Mouse (Mus musculus) hindbrain, embryonic 10.5 days (tissue): ENCODE data around the gene Myo1d. TPM values are rescaled to one million over a fixed set of nuclear protein-coding genes. Genes with fewer than 3 reads are reported as not detected.

Source experiments
- DNase-seq: peaks from one replicate; pipeline ENCODE4 v3.0.0-alpha.2; 2017; ENCODE audit warnings: low spot score
- H3K27ac ChIP-seq: fragments of 300-500 bp; sonication (generic); 2 replicates; pipeline ENCODE4 v1.5.1; 2016; ENCODE audit warnings: mild to moderate bottlenecking, moderate library complexity
- H3K27me3 ChIP-seq: fragments of 300-500 bp; sonication (generic); 2 replicates; pipeline ENCODE4 v1.6.1; 2016; ENCODE audit warnings: mild to moderate bottlenecking; ENCODE audit not compliant: poor library complexity, insufficient read depth, severe bottlenecking
- H3K36me3 ChIP-seq: fragments of 300-500 bp; sonication (generic); 2 replicates; pipeline ENCODE4 v1.6.1; 2016; ENCODE audit warnings: mild to moderate bottlenecking, moderate library complexity
- H3K4me1 ChIP-seq: fragments of 300-500 bp; sonication (generic); replicated peaks from 2 replicates; pipeline ENCODE4 v1.6.1; 2016; ENCODE audit warnings: mild to moderate bottlenecking
- H3K4me3 ChIP-seq: fragments of 300-500 bp; sonication (generic); 2 replicates; pipeline ENCODE4 v1.5.1; 2016; ENCODE audit warnings: mild to moderate bottlenecking, moderate library complexity
- H3K9me3 ChIP-seq: fragments of 300-500 bp; sonication (generic); 2 replicates; pipeline ENCODE4 v1.6.1; 2016; ENCODE audit warnings: mild to moderate bottlenecking, moderate library complexity
- WGBS: fragments of 180-500 bp; shearing (Covaris S2); methylation state at CpG from one replicate; pipeline ENCODE4 v1.1.7; 2016; 5-methylcytosine and 5-hydroxymethylcytosine counted together
- polyA plus RNA-seq: library from polyadenylated mRNA; unstranded; fragments of >200 nt; fragmentation: Nextera tagmentation; extraction: Ambion mirVana; gene quantifications from 2 replicates; pipeline ENCODE4 v1.2.1, GENCODE M21; 2016

The Myo1d gene
- polyA plus RNA-seq, 1 experiment from 2014 or later, result 2.6 TPM

DNA sequence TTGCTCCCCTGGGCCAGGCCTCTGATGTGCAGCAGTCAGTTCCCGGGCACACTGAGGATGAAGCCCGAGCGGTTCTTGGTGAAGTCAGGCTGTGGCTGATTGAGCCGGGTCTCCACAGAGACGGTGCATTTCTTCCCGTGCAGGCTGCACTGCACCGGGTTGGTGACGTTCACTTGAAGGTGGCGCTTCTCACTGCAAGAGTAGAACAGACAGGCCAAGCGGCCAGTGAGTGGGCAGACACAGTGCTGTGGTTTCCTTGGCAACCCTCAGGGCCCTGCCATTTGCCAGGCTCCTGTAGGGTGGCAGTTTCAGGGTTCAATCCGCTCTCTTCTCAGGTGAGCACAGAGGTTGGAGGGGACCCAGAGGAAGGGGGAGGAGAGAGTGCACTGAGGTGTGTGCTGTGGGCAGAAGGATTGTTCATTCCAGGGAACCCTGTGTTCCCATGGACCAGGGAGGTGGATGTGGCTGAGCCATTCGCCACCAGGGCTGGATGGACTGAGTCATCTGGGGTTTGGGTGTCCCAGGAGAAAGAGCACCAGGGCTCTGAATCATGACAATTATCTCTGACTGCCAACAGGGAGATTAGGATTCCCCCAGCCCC lies 295.5 kb downstream of the Myo1d start:
- DNase-seq, result no peak
- Histone ChIP-seq H3K9me3 (no peaks in the 10 kb centered on the region), H3K4me3 (0 out of 2 replicates have a peak overlapping the region, but pooled peaks have one; percentile 2), H3K4me1 (peaks cover 77% of the 10 kb centered on the region), H3K27me3 (peaks cover 44% of the 10 kb centered on the region), H3K27ac (peak overlapping the region; percentile 31; the same call in 1 of the 2 replicates), H3K36me3 (peaks cover 13% of the 10 kb centered on the region)
- WGBS, result 37% methylated on average over 12 of the region's 12 CpGs

DNA sequence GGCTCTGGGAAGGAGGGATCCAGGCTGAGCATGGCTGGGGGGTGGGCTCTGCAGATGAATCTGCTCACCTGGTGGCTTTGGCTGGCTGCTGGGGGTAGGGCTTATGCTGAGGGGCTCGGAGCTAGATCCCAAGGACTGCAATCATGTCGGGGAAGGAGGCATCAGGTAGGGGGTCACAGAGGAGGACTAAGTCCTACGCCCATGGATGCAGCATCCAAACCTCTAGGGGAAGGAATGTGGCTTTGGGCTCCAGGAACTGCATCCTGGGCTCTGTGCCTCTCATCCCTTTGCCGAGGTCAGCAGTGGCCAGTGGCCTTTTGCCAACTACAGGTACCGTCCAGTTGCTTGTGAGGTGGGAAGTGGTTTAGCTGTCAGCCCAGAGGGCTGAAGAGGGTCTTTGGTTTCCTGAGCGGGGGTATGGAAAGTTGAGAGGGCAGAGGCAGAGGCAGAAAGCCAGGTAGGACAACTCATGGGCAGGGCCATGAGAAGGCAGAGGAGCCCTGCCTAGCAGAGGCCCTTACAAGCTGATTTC lies 296.2 kb downstream of the Myo1d start:
- no peak for DNase-seq
- H3K27me3 ChIP-seq, result peaks cover 50% of the 10 kb centered on the region
- H3K9me3 ChIP-seq, result no peaks in the 10 kb centered on the region
- peaks cover 77% of the 10 kb centered on the region for H3K4me1 ChIP-seq
- 76% methylated on average over 6 of the region's 6 CpGs for WGBS
- peak overlapping the region; percentile 31; the same call in 1 of the 2 replicates for H3K27ac ChIP-seq
- no peak overlapping the region for H3K4me3 ChIP-seq
- H3K36me3 ChIP-seq, result peaks cover 19% of the 10 kb centered on the region

DNA sequence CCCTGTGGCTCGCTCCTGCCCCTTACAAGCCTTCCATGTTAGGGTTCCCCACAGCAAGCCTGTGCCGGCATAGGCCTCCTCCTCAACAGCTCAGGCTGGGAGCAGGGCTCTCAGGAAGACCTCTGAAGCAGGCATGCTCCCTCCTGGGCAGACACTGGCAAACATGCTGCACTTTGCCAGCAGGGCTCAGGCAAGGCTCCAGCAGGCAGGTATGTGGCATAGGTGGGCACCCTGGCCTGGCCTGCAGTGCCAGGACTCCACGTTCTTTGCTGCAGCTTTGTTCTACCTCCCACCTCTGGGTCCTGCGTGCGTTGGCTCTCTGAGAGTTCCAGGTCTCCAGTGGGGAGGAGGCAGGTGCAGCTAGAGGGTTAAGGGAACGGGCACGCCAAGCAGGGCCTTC lies 296.9 kb downstream of the Myo1d start:
- peaks cover 55% of the 10 kb centered on the region for H3K27me3 ChIP-seq
- no peak for DNase-seq
- no peak overlapping the region for H3K27ac ChIP-seq
- H3K36me3 ChIP-seq, result peaks cover 24% of the 10 kb centered on the region
- H3K4me1 ChIP-seq, result peaks cover 77% of the 10 kb centered on the region
- WGBS, result 88% methylated on average over 7 of the region's 7 CpGs
- H3K9me3 ChIP-seq, result no peaks in the 10 kb centered on the region
- H3K4me3 ChIP-seq, result no peak overlapping the region

DNA sequence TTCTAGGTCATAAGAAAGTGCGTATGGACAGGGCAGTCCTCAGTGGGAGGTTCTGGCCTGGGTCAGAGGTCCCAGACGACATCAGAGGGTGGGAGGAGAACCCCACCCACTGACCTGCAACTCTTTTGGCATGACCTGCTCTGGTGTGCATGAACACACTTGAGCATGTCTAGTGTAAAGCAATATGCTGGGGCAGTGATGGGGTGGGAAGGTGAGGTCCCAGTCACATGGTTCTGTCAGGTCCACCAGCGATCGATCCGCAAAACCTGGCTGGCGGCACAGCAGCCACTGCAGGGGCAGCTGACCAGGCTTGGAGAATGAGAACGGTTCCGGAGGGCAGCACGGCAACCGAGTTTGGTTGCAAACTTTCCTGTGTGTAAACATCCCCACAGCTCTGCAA lies 297.5 kb downstream of the Myo1d start:
- Histone ChIP-seq H3K4me1 (peaks cover 78% of the 10 kb centered on the region), H3K36me3 (peaks cover 25% of the 10 kb centered on the region), H3K9me3 (no peaks in the 10 kb centered on the region), H3K27me3 (peaks cover 58% of the 10 kb centered on the region), H3K27ac (no peak overlapping the region), H3K4me3 (no peak overlapping the region)
- WGBS, result 73% methylated on average over 10 of the region's 10 CpGs
- DNase-seq, result no peak

DNA sequence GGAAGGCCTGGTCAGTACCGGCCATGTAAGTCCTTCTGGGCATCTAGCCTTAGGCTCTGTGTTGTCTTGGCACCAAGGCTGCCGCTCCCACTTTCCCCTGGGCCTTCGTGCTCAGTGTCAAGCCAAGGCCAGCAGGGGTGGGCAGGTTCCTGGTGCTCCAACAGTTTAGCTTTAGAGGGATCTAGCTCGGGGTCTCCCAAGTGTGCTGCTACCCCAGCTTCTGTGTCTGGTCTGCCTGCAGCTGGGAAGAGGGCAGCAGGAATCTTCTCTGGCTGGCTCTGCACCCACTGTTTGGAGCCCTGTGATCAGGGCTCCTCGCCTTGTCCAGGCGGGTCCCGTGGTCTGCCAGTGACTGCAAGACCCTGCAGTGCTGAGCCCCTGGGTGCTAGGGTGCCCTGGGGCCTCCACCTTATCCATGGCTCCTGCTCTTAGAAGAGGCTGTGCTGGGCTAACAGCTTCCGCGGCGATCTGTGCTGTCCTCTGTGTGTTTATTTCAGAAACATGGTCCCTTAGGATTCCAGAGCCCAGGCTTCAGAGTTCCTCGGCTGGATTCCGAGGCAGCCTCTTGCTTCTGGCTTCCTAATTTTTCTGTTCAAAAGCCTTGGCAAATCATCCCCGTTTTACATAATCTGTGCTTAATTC lies 298.3 kb downstream of the Myo1d start:
- H3K27ac ChIP-seq, result no peak overlapping the region
- DNase-seq, result no peak
- H3K4me3 ChIP-seq, result peak overlapping the region; percentile 24; the same call in 1 of the 2 replicates
- H3K36me3 ChIP-seq, result peaks cover 25% of the 10 kb centered on the region
- H3K27me3 ChIP-seq, result peaks cover 58% of the 10 kb centered on the region
- H3K9me3 ChIP-seq, result no peaks in the 10 kb centered on the region
- WGBS, result 78% methylated on average over 13 of the region's 13 CpGs
- peaks cover 80% of the 10 kb centered on the region for H3K4me1 ChIP-seq

DNA sequence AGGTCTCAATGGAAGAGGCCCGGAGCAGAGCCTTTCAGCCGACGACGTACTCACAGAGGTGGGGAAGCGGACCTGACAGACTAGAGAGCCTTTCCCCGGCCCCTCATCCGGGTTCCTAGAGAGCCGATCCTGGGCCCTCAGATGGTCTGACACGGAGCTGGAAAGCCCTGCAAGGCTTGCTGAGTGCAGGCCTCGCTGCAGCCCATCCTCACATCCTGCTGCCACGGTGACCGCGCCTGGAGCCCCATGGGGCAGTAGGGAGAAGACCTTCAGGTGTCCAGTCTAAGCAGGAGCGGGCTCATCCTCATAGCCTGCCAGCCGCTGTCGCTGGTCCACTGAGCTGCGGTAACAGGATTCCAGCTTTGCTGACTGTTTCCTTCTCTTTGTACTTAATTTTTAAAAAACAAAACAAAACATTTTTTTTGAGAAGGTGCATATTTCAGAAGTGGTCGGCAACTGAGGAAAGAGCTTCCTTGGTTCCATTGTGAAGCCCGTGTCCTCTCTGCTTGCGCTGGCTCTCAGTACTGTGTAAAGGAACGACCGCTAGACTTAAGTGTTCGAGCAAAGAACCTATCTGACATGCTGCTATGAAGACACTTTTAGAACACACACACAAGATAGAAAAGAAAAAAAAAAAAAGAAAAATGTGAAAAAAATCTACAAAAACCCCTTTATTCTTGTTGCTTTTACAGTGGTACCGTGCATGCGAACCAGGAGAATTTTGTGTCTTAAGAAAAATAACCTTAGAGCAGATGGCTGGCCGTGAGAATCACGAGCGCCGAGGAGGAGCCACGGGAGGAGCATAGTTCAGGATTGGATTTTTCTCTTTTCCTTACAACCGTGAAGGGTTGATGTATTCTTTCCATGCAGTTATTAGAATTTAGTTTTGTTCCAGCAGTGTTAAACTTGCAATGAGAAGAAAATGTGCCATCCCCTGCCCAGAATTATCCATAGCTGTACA lies 299.6 kb downstream of the Myo1d start:
- DNase-seq, result no peak
- peak overlapping the region; percentile 68 for H3K4me3 ChIP-seq
- H3K36me3 ChIP-seq, result peaks cover 25% of the 10 kb centered on the region
- H3K27ac ChIP-seq, result peak overlapping the region; percentile 92
- H3K27me3 ChIP-seq, result peaks cover 66% of the 10 kb centered on the region
- H3K4me1 ChIP-seq, result peaks cover 80% of the 10 kb centered on the region
- 79% methylated on average over 31 of the region's 31 CpGs for WGBS
- no peaks in the 10 kb centered on the region for H3K9me3 ChIP-seq

DNA sequence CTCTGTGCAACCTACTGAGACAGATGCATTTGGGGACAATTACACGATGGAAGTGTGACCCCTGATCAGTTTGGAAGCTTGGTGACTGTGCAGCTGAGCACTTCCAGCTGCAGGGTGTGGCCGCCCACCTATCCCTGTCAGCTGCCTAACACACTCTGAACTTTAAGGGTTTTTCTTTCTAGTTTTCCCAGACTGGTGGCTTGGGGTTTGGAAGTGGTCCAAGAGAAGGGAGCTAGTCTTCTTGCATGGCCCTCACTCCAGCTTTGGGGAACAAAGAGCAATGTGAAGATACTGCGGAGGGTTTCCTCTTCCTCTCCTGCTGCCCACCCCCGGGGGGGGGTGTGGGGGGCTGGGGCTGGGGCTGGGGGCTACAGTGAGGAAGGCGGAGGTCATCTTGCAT lies 300.4 kb downstream of the Myo1d start:
- peaks cover 68% of the 10 kb centered on the region for H3K27me3 ChIP-seq
- no peaks in the 10 kb centered on the region for H3K9me3 ChIP-seq
- H3K36me3 ChIP-seq, result peaks cover 32% of the 10 kb centered on the region
- 74% methylated on average over 5 of the region's 5 CpGs for WGBS
- peak overlapping the region; percentile 92 for H3K27ac ChIP-seq
- peaks cover 76% of the 10 kb centered on the region for H3K4me1 ChIP-seq
- DNase-seq, result no peak
- H3K4me3 ChIP-seq, result peak overlapping the region; percentile 68

DNA sequence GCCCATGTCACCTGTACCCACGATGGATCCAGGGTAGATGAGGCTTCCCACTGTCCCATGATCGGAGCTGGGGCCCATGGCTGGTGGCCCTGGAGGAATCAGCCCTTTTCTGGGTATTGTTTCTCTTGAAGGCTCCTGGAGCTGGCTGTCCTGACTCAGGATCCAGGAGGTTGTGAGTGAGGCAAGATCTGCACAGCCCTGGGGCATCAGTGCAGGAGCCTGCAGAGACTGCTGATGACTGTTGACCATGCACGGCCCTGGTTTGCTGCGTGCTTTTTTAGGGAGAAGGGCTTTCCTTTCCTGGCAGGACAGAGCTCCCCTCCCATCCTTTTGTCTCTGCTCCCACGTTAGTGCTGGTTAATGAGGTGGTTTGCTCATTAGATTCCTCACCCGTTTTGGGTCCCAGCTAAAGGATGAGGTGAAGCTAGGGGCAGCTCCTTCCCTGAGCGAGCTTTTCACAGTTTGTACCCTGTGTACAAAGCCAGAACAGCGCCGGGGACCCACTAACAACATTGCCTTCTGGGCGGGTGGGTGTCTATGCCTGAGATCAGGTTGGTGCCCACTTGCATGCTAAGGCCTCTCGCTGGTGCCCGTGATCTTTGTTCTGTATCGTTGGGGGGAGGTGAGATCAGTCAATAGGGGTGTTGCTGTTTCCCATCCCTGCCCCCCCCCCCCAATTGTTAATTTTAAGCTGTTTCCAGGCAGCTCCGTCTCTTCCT lies 301.0 kb downstream of the Myo1d start:
- Histone ChIP-seq H3K36me3 (peaks cover 38% of the 10 kb centered on the region), H3K9me3 (no peaks in the 10 kb centered on the region), H3K27ac (peak overlapping the region; percentile 92), H3K27me3 (peaks cover 68% of the 10 kb centered on the region), H3K4me1 (peaks cover 71% of the 10 kb centered on the region), H3K4me3 (peak overlapping the region; percentile 68)
- 66% methylated on average over 14 of the region's 14 CpGs for WGBS
- no peak for DNase-seq

DNA sequence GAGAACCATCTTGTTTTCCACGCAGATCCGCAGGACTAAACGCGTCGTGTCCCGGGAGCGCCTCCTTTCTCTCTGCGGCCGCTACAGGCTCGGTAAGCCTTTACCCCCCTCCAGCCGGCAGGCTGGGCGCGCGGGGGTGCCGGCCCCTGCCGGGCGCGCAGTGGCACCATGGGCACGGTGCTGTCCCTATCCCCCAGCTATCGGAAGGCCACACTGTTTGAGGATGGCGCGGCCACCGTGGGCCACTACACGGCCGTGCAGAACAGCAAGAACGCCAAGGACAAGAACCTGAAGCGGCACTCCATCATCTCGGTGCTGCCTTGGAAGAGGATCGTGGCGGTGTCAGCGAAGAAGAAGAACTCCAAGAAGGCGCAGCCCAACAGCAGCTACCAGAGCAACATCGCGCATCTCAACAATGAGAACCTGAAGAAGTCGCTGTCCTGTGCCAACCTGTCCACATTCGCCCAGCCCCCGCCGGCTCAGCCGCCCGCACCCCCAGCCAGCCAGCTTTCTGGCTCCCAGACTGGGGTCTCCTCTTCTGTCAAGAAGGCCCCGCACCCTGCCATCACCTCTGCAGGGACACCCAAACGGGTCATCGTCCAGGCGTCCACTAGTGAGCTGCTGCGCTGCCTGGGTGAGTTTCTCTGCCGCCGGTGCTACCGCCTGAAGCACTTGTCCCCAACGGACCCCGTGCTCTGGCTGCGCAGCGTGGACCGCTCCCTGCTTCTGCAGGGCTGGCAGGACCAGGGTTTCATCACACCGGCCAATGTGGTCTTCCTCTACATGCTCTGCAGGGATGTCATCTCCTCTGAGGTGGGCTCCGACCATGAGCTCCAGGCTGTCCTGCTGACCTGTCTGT lies 302.3 kb downstream of the Myo1d start:
- peaks cover 50% of the 10 kb centered on the region for H3K36me3 ChIP-seq
- 13% methylated on average over 55 of the region's 55 CpGs for WGBS
- DNase-seq, result no peak
- H3K4me3 ChIP-seq, result peak overlapping the region; percentile 68
- no peaks in the 10 kb centered on the region for H3K9me3 ChIP-seq
- peak overlapping the region; percentile 92 for H3K27ac ChIP-seq
- peaks cover 65% of the 10 kb centered on the region for H3K27me3 ChIP-seq
- H3K4me1 ChIP-seq, result peaks cover 59% of the 10 kb centered on the region

DNA sequence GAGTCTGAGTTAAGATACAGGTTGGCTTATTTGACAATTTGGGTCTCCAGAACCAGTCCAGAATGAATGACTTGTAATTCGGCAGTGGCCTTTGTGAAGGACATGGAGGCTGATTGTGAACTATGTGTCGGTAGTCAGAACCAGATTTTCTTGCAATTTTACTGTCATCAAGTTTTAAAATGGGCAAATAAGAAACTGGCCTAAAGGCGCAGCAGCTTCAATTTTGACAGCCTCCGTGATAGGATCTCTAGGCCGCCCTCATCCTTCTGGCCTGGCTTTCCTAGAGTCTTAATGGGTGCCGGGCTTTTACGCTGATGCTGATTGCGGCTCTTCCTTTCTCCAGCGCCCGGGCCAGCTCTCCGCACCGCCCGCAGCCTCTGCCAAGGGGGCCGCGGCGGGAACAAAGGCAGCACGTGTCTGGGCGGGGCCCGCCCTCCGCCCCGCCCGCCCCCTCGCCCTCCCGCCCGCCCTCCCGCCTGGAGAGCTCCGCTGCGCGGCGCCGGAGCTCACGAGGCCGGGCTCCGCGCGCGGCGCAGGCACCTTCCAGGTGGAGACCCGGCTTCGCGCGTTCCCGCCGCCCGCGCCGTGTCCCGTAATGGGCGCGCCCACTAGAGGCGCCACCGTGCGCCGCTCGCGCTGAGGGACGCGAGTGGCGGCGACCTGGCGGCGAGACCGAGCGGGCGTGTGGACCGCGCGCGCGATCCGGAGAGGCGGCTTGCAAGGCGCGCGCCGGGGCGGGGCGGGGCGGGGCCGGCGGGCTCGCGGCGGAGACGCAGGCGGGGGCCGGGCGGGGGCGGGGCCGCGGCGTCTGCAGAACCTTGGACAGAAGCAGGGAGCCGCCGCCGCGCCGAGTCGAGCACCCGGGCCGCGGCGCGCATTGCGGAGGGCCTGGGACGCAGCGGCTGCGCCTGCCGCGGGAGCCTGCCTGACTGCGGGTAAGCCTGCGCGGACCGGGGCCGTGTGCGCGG lies 303.3 kb downstream of the Myo1d start, which contains the start of gene Cdk5r1:
Gene Cdk5r1 (plus strand): TSS at position 802 of the 968 bp plus-strand sequence.
- 1% methylated on average over 116 of the region's 116 CpGs for WGBS
- peak; percentile 88 for DNase-seq
- peaks cover 51% of the 10 kb centered on the region for H3K4me1 ChIP-seq
- H3K4me3 ChIP-seq, result peak within 1 kb of the TSS; percentile 68
- peak within 1 kb of the TSS; percentile 92 for H3K27ac ChIP-seq
- no peaks in the 10 kb centered on the region for H3K9me3 ChIP-seq
- peaks cover 62% of the 10 kb centered on the region for H3K27me3 ChIP-seq
- peaks cover 61% of the 10 kb centered on the region for H3K36me3 ChIP-seq
